Mouse (Mus musculus) induced T-regulatory cell, adult 2 months (primary cell): ENCODE measurements at regions not wholly inside any gene's neighbourhood (a gene's known extent, or its start where the extent isn't known, plus 50 kb on each side); places are given as distances from the start of the nearest gene placed in this dataset.

Source experiments
- DNase-seq: peaks from one replicate; pipeline ENCODE4 v3.0.0-alpha.2; 2012; ENCODE audit warnings: low read depth

DNA sequence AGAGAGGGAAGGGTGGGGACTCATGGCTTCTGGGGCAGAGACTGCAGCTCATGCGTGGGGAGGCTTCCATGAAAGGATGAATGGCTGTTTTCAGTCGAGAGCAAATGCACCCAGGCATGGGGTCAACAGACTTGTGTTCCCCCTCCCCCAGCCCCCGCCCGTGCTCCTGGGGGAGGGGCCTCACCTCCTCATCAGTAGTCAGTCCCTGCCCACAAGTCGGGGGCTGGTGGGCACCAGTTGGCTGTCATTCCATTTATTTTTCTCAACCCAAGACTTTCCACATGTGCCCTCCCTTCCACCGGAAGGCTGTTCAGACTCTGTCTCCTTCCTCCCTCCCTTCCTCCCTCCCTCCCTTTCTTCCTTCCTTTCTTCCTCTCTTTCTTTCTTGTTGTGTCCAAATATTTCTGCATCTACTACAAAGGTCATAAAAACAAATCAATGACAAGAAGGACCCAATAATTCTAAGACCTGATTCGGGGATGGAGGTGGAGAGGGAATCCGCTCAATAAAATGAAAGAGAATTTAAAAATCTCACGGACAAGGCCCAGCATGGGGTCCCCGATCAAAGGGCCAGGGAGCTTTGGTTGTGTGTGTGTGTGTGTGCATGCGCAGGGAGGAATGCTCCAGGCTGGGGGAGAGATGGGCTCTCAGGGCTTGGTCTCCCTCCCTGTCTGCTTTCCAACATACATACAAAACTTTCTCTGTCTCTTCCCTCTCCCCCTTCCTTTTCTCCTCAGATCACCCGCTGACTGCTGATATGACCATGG, 57.7 kb downstream of the Rpl14 start:
- DNase-seq: no peak

DNA sequence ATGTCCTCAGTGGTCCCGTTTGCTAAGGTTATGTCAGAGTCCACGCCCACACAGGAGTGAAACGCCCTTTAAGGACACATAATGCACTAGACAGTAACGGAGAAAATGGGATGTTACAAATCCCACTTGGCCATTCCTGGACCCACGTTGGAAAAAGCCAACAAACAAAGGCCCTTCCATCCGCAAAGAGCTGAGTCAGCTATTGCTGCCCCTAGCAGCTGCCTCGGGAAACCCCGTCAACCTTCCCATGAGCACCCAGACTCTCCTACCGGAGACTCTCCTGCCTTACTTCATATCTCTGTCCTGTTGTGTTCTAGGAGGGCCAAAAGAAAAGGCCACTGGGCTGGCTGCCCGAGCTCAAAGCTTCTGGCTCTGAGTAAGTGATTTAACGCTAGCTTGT, 58.4 kb downstream of the Rpl14 start:
- no peak for DNase-seq

DNA sequence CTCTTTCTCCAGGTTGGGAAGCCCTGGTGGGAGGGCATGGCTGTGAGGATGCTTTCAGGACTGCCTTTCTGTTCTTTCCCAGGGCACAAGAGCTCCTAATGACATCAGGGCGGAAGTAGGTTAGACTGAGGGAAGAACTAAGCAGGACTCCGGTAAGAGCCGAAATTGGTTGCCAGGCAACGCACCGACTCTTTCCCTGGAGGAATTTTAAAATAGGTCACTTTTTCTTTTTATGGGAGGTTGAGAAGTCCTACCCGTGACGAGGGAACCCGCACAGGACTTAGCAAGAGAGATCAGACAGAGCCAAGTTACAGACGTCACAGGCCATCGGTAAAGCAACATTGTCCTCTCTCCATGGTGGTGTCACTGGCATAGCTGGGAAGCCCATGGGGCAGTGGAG, 61.6 kb downstream of the Rpl14 start:
- no peak for DNase-seq

DNA sequence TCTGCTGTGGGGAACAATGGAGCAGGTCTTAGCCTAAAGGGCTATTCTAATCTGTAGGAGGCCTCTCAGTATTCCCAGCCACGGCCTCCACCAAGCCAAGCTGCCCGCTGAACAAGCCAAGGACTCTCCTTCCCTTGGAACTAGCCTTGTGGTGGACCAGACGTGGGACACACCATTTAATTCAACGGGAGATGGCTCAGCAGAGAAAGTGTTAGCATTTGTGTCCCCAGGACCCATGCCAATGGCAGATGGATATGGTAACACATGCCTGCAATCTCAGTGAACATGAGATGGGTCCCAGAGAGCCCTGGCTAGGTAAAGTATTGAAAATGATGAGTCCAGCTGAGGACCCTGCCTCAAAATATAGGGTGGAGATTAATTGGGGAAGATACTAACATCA, 71.4 kb downstream of the Rpl14 start:
- DNase-seq: no peak

DNA sequence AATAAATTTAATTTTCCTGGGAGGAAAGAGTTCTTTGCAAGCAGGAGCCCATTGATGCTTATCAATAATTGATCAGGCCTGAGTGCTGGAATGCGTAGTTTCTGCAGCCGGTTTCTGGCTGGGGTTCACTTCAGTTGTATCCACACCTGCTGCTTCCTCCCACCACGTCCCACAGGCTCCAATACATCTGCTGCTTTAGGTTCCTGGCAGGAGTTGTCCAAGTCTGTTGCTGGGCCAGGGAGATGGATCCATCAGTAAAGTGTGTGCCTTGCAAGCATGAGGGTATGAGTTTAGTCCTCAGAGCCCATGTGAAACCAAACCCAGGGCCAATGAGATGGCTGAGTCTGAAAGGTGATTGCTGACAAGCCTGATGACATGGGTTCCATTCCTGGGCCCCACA, 72.1 kb downstream of the Rpl14 start:
- no peak for DNase-seq

DNA sequence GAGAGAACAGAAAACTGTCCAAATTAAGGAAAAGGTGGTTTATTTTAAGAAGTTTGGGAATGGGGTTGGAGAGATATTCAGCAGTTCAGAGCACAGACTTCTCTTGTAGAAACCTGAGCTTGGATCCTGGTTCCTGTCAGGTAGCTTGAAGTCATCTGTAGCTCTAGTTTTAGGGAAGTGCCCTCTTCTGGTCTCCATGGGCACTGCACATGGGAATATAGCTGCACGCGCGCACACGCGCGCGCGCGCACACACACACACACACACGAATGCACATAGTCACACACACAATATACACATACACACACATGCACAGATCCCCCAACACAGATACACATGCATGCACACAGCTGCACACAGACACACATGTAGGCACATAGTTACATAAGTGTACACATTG, 74.5 kb downstream of the Rpl14 start:
- no peak for DNase-seq

DNA sequence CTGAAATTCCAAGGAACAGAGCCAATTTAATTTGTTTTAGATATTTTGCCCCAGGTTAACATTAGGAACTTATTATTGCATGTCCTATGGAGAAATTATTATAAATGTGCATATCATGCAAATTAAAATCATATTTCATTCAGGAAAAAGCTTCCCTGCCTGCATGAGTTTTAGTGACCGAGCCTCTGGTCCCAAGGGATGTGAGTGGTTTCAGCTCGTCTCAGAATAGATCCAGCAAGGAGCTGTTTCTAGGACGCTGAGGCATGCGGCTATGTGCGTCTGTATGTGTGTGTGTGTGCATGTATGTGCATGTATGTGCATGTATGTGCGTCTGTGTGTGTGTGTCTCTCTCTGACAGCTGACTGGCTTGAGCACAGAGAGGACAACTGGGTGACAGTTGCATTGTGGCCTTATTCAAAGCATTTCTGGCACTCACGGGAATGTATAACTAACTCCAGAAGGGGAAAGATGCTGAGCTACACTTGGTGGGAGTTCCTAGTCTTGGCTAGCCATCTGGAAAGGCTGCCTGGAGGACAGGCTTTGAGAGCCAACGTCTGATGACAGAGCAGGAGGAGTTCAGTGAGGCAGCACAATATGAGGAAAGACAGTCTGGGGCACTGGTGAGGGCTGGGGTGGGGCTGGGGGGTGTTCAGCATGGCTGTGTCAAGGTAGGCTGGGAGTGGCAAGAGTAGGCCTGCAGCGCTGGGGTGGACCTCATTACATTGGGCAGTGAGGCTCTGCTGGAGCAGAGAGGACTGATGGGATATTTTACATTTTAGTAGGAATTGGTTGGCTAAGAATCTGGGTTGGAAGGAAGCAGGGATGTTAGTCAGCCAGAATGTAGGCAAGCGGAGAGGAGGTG, 75.8 kb downstream of the Rpl14 start:
- no peak for DNase-seq

DNA sequence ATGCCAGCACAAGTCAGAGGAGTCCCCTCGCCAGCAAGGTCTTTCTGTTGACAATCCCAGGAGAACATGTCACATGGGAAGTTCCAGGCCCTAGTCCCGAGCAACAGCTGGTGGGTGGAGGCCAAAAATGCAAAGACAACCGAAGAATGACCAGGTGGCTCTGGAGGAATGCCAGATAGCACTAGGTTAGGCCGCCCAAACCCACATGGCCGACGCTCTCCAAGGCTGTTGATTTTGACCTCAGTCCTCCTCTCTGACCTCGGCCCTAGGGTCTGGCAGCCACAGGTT, 76.4 kb downstream of the Rpl14 start:
- DNase-seq: no peak

DNA sequence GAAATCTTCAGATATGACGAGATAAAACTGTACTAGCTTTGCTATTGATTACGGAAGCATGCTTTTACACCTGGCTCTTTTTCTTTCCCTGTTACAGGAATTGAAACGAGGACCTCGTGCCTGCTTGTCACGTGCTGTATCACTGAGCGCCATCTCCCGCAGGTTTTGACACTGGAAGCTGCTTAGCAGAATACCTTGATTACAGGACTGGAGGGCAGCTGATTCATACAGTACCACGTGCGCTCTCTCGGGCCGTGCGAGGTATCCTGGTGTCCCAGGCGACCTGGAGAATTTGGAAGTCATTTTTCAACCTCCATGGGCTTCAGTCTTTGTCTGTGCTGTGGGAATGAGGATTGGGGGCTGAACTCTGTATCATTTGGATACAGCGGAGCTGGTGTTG, 81.5 kb downstream of the Rpl14 start:
- DNase-seq: no peak

DNA sequence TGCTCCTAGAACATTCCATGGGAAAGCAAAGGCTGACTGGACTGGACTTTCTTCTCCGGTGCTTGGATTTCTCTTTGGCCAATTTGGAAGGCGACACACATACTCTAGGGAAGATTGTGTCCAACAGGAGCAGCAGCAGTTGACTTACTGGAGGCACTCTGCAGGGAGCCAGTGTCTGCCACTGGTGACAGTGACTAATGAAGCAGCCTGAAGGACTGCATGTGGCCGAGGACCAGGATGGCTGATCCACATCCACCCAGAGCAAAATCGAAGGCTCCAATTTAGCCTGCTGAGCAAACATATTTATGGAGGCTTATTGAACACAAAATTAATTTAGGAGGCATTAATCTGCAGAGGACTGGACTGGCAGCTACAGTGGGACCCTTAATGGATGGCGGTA, 81.9 kb downstream of the Rpl14 start:
- DNase-seq: no peak

DNA sequence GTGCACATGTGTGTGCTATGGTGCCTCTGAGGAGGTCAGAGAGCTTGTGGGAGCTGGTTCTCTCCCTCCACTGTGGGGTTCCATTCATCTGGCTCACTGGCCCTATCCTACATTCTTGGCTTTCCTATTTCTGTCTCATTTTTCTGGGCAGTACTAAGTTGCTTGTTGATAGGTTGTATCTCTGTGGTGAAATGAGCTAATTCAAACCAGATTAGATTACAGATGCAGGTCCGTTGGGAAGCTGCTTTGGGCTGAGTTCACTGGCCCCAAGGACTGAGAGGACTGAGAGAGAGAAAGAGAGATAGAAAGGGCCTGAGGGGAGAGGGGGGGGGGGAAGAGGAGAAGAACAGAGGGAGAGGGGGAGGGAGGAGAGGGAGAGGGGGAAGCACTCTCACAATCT, 83.5 kb downstream of the Rpl14 start:
- DNase-seq: no peak

DNA sequence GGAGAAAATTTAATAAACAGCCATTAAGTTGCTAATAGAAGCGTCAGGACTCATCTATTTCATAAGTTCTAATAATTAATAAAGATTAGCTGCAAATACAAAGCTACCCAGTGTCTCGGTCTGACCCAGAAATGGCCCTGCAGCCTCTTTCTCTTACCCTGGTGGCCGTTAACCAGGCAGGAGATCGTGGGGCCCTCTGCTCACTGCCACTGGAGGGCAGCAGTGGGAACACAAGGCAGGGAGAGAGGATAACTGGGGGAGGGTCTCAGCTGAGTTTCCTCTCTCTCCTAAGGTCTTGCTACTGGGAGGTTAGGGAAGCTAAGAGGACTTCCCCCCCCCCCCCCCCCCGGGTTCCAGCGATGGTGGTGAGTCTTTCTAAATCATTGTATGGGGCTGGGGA, 85.7 kb downstream of the Rpl14 start:
- peak; percentile 22 for DNase-seq

DNA sequence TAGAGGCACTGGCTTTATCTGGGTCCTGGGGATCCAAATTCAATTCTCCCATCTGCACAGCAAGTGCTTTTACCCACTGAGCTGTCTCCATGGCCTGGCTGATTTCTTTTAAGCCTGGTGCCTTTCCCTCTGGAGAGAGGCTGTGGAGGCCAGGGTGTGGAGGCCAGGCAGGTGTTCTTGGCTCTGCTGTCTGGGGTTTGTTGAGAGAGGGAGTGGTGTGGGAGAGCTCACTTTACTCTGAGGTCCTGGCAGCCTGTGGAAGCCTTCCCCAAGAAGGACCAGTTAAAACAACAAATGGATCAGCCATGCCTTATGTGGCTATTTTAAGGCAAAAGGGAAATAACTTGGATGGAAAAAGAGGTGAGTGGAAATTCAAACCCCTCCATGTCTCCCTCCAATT, 86.5 kb downstream of the Rpl14 start:
- DNase-seq: no peak

DNA sequence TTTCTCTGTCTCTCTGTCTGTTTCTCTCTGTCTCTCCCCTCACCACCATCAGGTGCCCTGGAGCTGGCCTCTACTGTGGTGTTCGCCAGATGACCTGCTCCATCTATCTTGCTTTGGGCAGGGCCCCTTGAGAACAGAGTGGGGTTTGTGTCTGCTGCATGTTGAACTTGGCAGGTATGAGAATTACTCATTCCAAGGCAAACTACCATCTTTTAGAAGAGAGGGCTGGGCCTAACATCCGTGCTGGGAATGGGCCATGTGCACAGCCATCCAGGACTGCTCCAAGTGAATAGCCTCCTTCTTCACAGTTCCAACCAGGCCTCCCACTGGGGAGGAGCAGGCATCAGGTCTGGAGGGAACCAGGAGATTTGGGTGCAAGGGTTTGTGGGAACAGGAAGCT, 87.3 kb downstream of the Rpl14 start:
- no peak for DNase-seq

DNA sequence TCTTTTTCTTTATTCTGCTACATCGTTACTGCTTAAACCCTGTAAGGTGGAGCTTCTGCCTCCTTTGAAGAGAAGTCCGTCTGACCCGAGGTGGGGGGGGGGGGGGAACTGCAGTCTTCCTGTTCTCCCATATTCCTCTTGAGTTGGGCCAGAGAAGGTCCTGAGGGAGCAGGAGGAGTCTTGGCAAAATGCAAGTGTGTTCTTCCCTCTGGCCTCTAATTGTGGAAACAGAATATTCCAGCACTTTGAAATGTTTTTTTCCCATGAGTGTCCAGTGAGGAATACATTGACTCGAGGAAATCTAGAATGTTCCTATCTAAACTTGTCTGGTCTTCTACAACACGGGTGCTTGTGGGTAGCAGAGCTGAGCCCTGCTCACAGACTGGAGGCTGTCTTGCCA, 90.0 kb downstream of the Rpl14 start:
- no peak for DNase-seq

DNA sequence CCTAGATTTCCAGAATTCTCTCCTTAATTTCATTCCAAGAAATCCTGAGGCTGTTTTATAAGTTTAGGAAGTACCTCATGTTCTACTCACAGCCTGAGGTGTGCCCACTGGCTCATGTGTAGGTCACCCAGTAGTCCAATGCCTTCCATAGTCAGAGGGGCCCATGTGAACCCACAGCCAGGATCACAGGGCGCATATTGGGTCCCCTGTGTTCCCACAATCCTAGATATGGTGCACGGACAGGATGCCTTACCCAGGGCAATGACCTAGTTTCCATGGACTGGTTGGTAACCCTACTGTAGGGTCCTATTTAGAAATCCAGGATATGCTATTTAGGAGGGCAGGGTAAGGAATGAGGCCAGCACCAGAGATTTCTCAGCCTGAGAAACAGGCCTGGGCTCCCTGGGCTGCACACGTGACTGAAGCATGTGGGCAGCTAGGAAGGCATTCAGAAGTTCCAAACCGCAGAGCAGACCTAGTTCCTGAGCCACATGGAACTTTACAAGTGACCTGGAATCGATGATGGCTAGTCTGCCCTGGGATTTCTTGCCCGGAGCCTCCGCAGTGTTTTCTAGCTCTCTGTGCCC, 90.5 kb downstream of the Rpl14 start:
- DNase-seq: no peak

DNA sequence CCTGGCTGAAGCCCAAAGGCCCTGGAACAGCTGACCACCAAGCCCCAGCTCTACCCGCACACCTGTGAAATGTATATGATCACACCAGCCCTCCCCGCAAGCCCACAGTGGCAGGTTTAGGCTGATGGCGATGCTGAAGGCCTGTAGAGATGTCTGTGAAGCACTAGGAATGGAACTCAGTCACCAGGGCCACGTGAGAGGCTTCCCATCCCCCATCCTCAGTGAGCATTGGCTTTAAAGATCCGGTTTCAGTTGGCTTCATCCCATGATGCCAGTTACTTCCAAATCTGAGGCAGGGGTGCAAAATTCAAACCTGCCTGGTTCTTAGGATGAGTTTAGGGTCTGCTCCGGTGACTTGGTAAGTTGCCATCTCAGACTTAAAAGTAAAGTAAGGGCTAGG, 91.9 kb downstream of the Rpl14 start:
- no peak for DNase-seq

DNA sequence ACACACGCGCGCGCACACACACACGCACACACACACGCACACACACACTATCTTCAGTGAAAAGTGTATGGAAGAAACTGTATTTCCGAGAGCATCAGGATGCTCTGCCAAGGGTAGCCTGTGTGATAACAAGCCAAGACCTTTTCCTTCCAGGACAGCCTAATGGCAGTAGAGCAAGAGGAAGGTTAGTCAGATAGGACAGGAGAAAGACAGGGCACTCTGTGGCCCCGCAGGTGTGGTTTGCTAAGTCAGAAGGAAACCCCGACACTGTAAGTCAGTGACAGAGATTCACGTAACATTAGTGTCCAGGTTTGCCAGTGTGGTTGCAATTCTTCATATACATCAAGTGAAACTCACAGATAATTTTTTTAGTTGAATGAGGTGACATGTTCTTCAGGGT, 92.8 kb downstream of the Rpl14 start:
- DNase-seq: no peak

DNA sequence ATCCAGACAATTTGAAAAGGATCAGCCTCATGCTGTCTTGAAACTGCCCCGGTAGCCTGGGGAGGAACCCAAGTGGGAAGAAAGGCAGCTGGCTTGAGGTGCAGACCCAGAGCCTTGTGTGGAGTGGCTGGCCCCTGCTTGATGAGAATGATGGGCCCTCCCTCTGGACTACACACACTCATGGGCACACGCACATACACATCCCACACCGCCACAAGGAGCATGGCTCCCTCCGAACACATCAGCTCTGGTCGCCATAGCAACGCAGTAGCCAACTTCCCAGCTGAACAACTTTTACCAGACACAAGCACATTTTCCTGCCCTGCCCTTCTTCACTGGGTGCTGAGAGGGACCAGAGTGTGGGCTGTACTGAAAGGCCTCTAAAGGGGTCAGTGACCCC, 101.2 kb downstream of the Rpl14 start:
- DNase-seq: no peak

DNA sequence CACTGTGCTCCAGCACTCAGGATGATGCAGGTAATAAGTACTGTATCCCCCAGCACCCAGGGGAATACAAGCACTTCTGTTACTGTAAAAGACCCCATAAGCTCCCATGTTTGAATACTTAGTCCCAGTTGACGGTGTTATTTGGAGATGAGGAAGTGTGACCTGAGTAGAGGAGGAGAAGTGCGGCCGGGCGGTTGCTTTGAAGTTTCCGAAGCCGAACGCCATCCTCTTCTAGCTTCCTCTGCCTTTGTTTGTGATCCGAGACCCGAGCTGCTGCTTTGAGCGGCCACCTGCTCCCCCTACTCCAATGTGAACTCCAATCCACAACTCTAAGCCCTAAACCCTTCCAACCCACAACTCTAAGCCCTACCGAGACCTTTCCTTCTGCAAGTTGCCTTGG, 103.6 kb downstream of the Rpl14 start:
- no peak for DNase-seq

DNA sequence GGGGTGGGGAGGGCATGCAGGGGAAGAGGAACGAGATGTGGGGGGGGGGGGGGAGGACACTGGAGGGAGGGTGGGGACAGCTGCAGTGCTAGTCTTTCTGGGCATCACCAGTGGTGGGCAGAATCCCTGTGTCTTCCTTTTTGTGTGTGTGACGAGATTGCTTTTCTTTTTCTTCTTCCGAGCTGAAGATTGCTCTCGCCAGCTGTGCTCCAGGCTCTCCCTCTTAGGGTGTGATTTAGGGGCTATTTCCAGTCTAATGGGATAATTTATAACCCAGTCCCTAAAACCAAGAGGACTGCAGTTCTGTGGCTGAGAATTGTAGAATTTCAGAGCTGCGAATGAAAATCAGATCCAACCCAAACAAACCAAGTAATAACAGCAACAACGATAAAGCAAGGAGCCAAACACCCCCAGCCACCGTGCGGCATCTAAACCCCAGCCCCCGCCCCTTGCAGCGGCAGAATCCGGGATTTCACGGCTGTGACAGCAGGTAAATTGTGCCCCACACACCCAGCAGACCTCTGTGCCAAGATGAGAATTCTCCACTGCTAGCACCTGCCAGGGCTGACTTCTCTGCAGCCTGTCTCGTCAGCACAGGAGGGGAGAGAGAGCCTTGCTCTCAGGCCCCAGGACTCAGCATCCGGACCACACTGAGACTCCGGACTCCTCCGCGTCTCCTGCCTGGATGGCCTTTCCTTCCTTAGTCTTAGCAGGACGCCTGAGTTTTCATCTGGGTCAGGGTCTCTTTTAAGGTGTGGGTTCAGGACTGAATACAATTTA, 104.3 kb downstream of the Rpl14 start:
- DNase-seq: no peak

DNA sequence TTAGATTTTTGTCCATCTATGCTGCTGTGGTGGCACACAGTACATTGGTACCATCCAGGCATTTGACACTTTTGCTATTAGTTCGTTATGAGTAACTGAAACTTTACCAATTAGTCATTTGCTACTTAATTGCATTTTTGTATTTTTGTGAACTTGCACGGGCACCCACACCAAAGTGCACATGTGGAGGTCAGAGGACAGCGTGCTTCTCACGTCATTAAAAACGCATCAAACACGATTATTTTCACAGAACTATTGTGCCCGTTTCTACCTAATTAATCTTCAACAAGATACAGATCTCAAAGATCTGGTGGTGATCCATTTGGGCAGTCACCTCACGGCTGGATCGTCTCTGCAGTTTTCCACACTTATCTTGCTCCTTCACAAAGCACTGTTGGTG, 105.1 kb downstream of the Rpl14 start:
- no peak for DNase-seq

DNA sequence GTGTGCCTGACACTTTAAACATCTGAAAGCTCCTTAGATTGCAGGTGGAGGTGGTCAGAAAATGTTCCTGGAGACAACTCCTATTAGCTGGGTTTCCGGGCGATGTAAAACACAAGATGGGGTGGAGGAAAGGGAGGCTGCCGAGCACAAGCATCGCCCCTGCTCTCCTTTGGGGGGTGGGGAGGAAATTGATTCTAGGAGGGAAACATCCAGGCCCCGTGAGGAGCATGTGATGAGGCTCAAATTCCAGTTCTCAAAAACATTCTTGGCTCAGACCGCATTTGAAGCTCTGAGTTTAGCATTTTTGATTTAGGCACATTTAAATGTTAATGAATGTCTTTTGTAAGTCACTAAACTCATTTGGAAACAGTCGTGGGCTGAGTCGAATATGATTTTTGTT, 105.5 kb downstream of the Rpl14 start:
- no peak for DNase-seq
